Mouse (Mus musculus) olfactory bulb, adult 2 months (tissue): ENCODE measurements around the gene Mindy4.

Experiments
- CTCF ChIP-seq: fragments of 200-500 bp; IDR thresholded peaks from 2 replicates; pipeline ENCODE4 v1.5.1; 2012; ENCODE audit warnings: low read depth, mild to moderate bottlenecking, low read length, moderate library complexity; ENCODE audit not compliant: insufficient read depth
- POLR2A ChIP-seq: fragments of 200-500 bp; IDR thresholded peaks from 2 replicates; pipeline ENCODE4 v1.6.1; 2012; ENCODE audit warnings: mild to moderate bottlenecking, low read depth, low read length, moderate library complexity; ENCODE audit not compliant: insufficient read depth

GRCm38 (mm10) chr6:55278520-55278919 is 75.3 kb downstream of the Mindy4 start:
- TF ChIP-seq POLR2A: no peak
- TF ChIP-seq CTCF: no peak
